Mouse (Mus musculus) neural tube, embryonic 11.5 days (tissue): ENCODE results near the gene Tgtp2. TPM values are rescaled to one million over a fixed set of nuclear protein-coding genes. Genes with fewer than 3 reads are reported as not detected.
A peak's percentile ranks its signal among the peaks of the same experiment; 100 is the strongest.
"Not testable (repeated sequence)": the region's sequence is repeated elsewhere in the genome, so short reads cannot be mapped to it uniquely, and the experiment has no call there.

Experiments
- ATAC-seq: fragments of 200-750 bp; cut with Nextera tagmentation; 2 replicates; pipeline ENCODE4 v1.8.0; 2017; ENCODE audit warnings: moderate number of reproducible peaks, mild to moderate bottlenecking, moderate TSS enrichment, moderate library complexity; ENCODE audit not compliant: insufficient read depth, low FRiP score, low TSS enrichment
- DNase-seq: peaks from one replicate; pipeline ENCODE4 v3.0.0-alpha.2; 2015; ENCODE audit warnings: low spot score
- H3K27ac ChIP-seq: fragments of 300-500 bp; sonication (generic); 2 replicates; pipeline ENCODE4 v1.5.1; 2014; ENCODE audit warnings: low read depth, mild to moderate bottlenecking, low read length
- H3K27me3 ChIP-seq: fragments of 300-500 bp; sonication (generic); 2 replicates; pipeline ENCODE4 v1.6.1; 2014; ENCODE audit warnings: mild to moderate bottlenecking, low read length, mixed read lengths; ENCODE audit not compliant: control insufficient read depth, insufficient read depth
- H3K36me3 ChIP-seq: fragments of 300-500 bp; sonication (generic); 2 replicates; pipeline ENCODE4 v1.6.1; 2014; ENCODE audit warnings: mild to moderate bottlenecking, low read length, moderate library complexity, mixed read lengths; ENCODE audit not compliant: control insufficient read depth, insufficient read depth
- H3K4me1 ChIP-seq: fragments of 300-500 bp; sonication (generic); 2 replicates; pipeline ENCODE4 v1.6.1; 2014; ENCODE audit warnings: low read length, mixed read lengths; ENCODE audit not compliant: control insufficient read depth, insufficient read depth
- H3K4me2 ChIP-seq: fragments of 300-500 bp; sonication (generic); 2 replicates; pipeline ENCODE4 v1.6.1; 2014; ENCODE audit warnings: low read depth, mild to moderate bottlenecking, moderate library complexity
- H3K4me3 ChIP-seq: fragments of 300-500 bp; sonication (generic); 2 replicates; pipeline ENCODE4 v1.5.1; 2014; ENCODE audit warnings: low read depth, low read length
- H3K9ac ChIP-seq: fragments of 300-500 bp; sonication (generic); 2 replicates; pipeline ENCODE4 v1.6.1; 2014; ENCODE audit warnings: mild to moderate bottlenecking, low read length
- H3K9me3 ChIP-seq: fragments of 300-500 bp; sonication (generic); 2 replicates; pipeline ENCODE4 v1.6.1; 2016; ENCODE audit warnings: low read length; ENCODE audit not compliant: control insufficient read depth
- WGBS: fragments of 180-500 bp; shearing (Covaris S2); extraction: QIAGEN DNeasy Blood & Tissue Kit; methylation state at CpG from one replicate; pipeline ENCODE4 v1.1.7; 2014; 5-methylcytosine and 5-hydroxymethylcytosine counted together
- polyA plus RNA-seq: library from polyadenylated mRNA; unstranded; fragments of >200 nt; fragmentation: Nextera tagmentation; extraction: Ambion mirVana; gene quantifications from 2 replicates; pipeline ENCODE4 v1.2.1, GENCODE M21; 2014

The Tgtp2 gene
- polyA plus RNA-seq, result not detected in 2 replicates

- H3K4me1 ChIP-seq, ATAC-seq, DNase-seq, H3K27me3 ChIP-seq, H3K27ac ChIP-seq, H3K4me2 ChIP-seq, H3K9me3 ChIP-seq, H3K4me3 ChIP-seq, H3K9ac ChIP-seq, H3K36me3 ChIP-seq: not testable (repeated sequence)
- 87% methylated on average over 5 of the region's 5 CpGs for WGBS
Measured at GRCm38 (mm10) chr11:49063713-49064469, at the start of gene Tgtp2. Tgtp2 (minus strand) TSS chr11:49064206.

- Histone ChIP-seq H3K27me3 (no peaks in the 10 kb centered on the region), H3K9ac (no peak overlapping the region), H3K36me3 (no peaks in the 10 kb centered on the region), H3K9me3 (no peaks in the 10 kb centered on the region), H3K4me3 (no peak overlapping the region), H3K4me1 (no peaks in the 10 kb centered on the region), H3K27ac (no peak overlapping the region), H3K4me2 (no peak overlapping the region)
- ATAC-seq (no peak), DNase-seq (no peak)
- 90% methylated on average over 6 of the region's 6 CpGs for WGBS
Measured at GRCm38 (mm10) chr11:49112624-49113219, 48.7 kb upstream of the Tgtp2 start.

- no peak for ATAC-seq
- Histone ChIP-seq H3K9me3 (no peaks in the 10 kb centered on the region), H3K9ac (no peak overlapping the region), H3K4me2 (no peak overlapping the region), H3K36me3 (no peaks in the 10 kb centered on the region), H3K4me1 (no peaks in the 10 kb centered on the region), H3K4me3 (no peak overlapping the region), H3K27me3 (no peaks in the 10 kb centered on the region), H3K27ac (no peak overlapping the region)
- DNase-seq, result no peak
- 72% methylated on average over 1 of the region's 1 CpGs for WGBS
Measured at GRCm38 (mm10) chr11:49111000-49111399, 47.0 kb upstream of the Tgtp2 start.

- Histone ChIP-seq H3K4me2 (no peak overlapping the region), H3K27me3 (no peaks in the 10 kb centered on the region), H3K9ac (no peak overlapping the region), H3K4me1 (no peaks in the 10 kb centered on the region), H3K9me3 (no peaks in the 10 kb centered on the region), H3K36me3 (no peaks in the 10 kb centered on the region), H3K4me3 (no peak overlapping the region), H3K27ac (no peak overlapping the region)
- 63% methylated on average over 1 of the region's 1 CpGs for WGBS
- ATAC-seq, result no peak
- no peak for DNase-seq
Measured at GRCm38 (mm10) chr11:49108833-49109232, 44.8 kb upstream of the Tgtp2 start.

GRCm38 (mm10) chr11:49107650-49108537, 43.9 kb upstream of the Tgtp2 start:
- DNase-seq (no peak), ATAC-seq (no peak)
- Histone ChIP-seq H3K4me2 (no peak overlapping the region), H3K4me3 (no peak overlapping the region), H3K4me1 (no peaks in the 10 kb centered on the region), H3K36me3 (no peaks in the 10 kb centered on the region), H3K27ac (no peak overlapping the region), H3K27me3 (no peaks in the 10 kb centered on the region), H3K9me3 (no peaks in the 10 kb centered on the region), H3K9ac (no peak overlapping the region)
- 69% methylated on average over 10 of the region's 10 CpGs for WGBS

GRCm38 (mm10) chr11:49105752-49106151, 41.7 kb upstream of the Tgtp2 start:
- no peak for ATAC-seq
- no peaks in the 10 kb centered on the region for H3K36me3 ChIP-seq
- H3K27ac ChIP-seq, result no peak overlapping the region
- H3K4me3 ChIP-seq, result no peak overlapping the region
- no peak overlapping the region for H3K4me2 ChIP-seq
- 85% methylated on average over 1 of the region's 1 CpGs for WGBS
- no peaks in the 10 kb centered on the region for H3K27me3 ChIP-seq
- H3K4me1 ChIP-seq, result no peaks in the 10 kb centered on the region
- H3K9ac ChIP-seq, result no peak overlapping the region
- H3K9me3 ChIP-seq, result no peaks in the 10 kb centered on the region
- no peak for DNase-seq

GRCm38 (mm10) chr11:49103047-49103693, 39.2 kb upstream of the Tgtp2 start:
- 24% methylated on average over 8 of the region's 8 CpGs for WGBS
- Histone ChIP-seq H3K9ac (no peak overlapping the region), H3K4me1 (no peaks in the 10 kb centered on the region), H3K36me3 (no peaks in the 10 kb centered on the region), H3K4me2 (no peak overlapping the region), H3K27me3 (no peaks in the 10 kb centered on the region), H3K27ac (no peak overlapping the region), H3K9me3 (no peaks in the 10 kb centered on the region), H3K4me3 (no peak overlapping the region)
- DNase-seq (peak; percentile 85), ATAC-seq (peak; percentile 53; the same call in 1 of the 2 replicates)

- Histone ChIP-seq H3K4me1 (no peaks in the 10 kb centered on the region), H3K4me3 (no peak overlapping the region), H3K27me3 (no peaks in the 10 kb centered on the region), H3K9ac (no peak overlapping the region), H3K9me3 (no peaks in the 10 kb centered on the region), H3K27ac (no peak overlapping the region), H3K4me2 (no peak overlapping the region), H3K36me3 (no peaks in the 10 kb centered on the region)
- ATAC-seq, result no peak
- DNase-seq, result no peak
- 67% methylated on average over 5 of the region's 5 CpGs for WGBS
Measured at GRCm38 (mm10) chr11:49101500-49101899, 37.5 kb upstream of the Tgtp2 start.
